Mouse (Mus musculus): ENCODE measurements around the gene Zbtb33.
"Not testable (repeated sequence)": the region's sequence is repeated elsewhere in the genome, so short reads cannot be mapped to it uniquely, and the experiment has no call there.

Zbtb33 gene

DNA sequence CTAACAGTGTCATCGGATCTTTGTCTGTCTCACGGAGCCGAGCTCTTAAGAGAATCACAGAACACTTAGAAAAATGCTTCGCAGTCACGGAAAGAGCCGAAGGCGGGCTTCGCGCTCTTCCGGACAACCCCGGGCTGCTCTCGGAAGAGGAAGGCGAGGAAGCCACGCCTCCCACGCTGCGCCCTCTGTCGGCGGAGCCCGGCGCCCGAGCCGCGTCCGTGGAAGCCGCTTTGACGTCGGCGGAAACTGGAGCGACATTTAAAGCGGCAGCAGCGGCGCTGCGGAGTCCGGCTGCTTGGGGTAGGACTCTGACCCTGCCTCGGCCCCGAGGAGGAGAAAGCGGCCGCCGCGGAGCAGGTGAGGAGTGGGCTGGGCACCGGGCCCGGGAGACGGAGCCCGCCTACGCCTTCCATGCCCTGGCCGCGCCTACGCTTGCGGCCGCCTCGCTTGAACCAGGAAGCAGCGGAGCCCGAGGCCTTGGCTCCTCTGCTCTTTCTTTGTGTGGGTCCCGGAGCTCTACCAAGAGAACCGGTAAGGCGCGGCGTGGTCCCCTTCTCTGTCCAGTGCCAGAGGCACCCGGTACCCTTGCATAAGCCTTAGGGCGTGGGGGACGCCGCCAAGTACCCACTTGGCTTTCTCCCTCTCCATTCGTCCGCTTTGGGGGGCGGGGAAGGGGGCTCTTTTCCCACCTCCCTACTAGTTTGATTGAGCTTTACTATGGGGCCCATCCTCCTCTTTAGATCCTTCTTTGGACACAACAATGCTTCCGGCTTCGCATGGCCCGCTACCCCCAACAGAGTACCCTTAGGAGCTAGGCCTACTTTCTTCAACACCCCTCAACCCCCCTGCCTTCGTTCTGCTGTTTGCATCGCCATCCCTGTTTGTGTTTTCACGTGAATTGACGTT is at the start of gene Zbtb33:
TSS of gene Zbtb33 (plus strand) at position 242 of the 906 bp plus-strand sequence.
- peak; percentile 78 to 81 for DNase-seq (ENCODE audit: low spot score in 2 of 2)

DNA sequence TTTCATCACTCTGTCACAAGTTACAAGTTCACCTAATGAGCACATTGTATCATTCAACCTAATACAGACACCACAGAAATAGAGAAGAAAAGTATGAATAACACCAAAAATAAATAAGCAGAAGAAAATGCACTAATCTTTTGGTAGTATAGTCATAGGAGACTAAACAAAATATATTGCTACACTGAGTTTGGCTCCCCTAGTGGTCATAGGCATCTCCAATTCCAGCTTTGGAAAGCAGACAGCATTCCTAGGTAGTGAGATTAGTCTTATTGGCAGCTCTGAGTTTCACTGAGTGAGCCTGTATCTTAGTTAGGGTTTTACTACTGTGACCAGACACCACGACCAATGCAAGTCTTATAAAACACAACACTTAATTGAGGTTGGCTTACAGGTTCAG is 30.5 kb upstream of the Zbtb33 start:
- no peak for DNase-seq (ENCODE audit: low spot score in 2 of 2)

DNA sequence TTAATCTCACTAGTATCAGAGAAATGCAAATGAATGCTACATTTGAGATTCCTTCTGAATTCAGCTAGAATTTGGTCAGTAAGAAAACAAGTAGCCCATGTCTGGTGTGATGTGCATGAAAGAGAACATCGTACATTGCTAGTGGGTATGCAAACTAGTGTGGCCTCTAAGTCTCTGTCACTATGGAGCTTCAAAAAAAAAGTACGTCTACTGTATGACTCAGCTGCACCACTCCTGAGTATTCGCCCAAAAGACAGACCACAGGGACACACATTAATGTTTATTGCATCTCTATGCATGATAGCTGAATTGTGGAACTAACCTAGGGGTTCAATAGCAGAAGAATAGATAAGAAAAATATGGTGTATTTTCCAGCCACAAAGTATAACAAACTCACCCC is 24.3 kb upstream of the Zbtb33 start:
- DNase-seq (ENCODE audit: low spot score in 2 of 2), result no peak

DNA sequence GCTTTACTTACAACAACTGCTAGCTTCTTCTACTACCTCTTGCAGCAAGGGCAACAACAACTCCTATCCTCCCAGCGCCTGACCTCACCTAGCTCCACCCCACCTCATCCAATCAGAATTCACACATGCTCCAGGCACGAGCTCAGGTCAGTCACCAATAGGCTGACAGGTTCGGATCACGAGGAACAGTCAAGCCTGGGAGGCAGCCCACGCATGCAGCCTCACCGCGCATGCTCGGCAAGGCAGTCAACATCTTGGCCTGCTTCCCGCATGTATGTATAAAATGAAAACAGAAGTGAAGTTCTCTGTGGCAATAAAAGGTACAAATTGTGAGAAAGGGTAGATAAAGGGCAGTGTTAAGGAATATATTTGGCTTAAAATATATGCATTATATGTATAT is 23.5 kb upstream of the Zbtb33 start:
- no peak for DNase-seq (ENCODE audit: low spot score in 2 of 2)

DNA sequence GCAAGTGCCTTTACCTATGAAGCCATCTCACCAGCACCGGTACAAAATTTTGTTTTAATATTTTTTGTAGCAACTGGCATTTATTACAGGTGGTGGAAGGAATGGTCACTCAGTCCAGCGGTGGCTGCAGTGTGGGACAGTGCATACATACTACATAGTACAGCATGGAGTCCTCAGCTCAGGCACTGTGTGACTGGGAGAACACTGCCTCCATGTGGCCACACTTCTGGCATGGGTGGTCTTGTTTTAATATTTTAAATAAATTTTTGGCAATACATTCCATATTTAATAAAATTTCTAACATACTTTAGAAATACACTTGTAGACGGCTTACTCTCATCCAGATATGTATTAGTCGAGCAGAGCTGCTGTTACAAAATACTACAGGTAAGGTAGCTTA is 23.0 kb upstream of the Zbtb33 start:
- no peak for DNase-seq (ENCODE audit: low spot score in 2 of 2)

DNA sequence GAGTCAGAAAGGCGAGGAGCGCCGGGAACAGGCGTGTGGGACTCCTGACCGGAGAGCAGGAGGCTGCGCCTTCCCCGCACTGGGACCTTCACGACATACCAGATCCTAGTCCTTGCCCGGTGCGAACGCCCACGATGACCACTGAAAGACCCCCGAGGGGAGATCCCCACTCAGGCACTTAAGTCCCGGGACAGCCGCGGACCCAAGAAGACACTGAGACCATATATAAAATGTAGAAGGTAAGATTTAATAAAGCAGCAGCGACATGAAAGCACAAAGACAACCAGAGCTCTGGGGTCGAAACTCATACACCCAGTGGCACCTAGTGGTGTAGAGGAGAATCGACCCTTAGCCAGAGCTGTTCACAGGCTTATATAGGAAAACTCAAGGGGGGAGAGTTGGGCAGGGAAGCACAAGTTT is 9.7 kb upstream of the Zbtb33 start:
- DNase-seq (ENCODE audit: low spot score in 2 of 2), result not testable (repeated sequence)

DNA sequence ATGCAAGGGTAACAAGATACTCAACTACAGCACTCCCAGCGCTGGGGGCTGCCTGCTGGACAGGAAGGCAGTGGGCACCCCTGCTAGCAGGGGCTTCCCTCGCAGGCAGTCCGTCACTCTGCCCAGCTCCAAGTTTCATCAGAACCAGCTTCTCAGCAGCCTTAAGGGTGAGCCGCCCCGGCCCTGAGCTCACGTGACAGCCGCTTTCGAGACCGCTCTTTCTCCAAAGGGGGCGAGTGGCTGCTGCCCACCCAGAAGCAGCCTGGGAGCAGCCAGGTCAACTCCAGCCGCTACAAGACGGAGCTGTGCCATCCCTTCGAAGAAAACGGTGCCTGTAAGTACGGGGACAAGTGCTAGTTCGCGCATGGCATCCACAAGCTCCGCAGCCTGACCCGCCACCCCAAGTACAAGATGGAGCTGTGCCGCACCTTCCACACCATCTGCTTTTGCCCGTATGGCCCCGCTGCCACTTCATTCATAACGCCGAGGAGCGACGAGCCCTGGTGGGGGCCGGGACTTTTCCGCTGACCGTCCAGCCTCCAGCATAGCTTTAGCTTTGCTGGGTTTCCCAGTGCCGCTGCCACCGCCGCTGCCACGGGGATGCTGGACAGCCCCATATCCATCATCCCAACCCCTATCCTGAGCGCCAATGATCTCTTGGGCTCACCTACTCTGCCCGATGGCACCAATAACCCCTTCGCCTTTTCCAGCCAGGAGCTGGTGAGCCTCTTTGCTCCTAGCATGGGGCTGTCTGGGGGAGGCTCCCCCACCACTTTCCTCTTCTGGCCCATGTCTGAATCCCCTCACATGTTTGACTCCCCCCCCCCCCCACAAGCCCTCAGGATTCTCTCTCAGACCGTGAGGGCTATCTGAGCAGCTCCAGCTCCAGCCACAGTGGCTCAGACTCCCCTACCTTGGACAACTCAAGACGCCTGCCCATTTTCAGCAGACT is 8.7 kb upstream of the Zbtb33 start:
- DNase-seq (ENCODE audit: low spot score in 2 of 2), result no peak

DNA sequence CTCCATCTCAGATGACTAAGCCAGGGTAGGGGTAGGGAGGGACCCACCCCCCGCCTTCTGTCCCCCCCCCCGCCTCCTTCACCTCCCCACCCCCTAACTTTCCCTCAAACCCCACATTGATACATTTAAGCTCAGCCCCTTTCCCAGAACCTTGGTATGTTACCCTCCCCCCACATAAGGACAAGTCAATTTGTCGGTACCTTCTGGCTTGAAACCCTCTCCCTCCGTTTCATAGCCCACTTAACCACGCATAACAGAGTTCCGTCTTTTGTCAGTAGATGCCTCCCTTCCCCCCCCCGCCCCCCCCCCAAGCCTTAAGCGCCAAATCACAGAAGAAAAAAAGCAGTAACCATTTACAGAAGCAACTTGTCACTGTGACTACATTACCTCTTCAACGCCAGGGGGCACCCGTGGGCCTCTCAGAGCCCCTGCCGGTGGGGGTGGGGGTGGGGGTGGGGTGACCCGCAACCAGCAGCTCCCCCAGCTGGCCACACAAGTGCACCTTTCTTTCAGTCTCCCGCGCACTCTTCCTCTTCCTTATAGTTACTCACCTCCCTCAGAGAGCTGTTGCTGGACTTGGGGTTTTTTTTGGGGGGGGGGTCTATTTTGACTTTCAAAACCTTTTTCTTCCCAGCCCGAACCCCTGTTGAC is 7.9 kb upstream of the Zbtb33 start:
- DNase-seq (ENCODE audit: low spot score in 2 of 2), result no peak

DNA sequence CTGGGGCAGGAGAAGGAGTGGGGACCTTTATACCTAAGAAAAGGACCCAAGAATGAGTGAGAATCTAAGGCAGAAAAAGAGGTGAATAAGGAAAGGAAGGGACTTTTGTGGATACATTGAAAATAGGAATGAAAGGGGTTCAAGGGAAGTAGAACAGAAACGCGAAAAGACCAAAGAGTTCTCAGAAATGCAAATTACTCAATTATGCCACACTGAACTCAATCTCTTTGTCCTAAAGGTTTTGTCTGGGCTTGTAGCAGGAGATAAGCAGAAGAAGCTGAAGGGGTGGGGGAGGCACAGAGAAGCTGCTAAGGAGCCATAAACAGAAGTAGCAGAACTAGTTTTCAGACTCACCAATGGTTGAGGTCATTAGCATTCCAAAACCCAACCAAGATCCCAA is 4.1 kb upstream of the Zbtb33 start:
- DNase-seq (ENCODE audit: low spot score in 2 of 2), result no peak

DNA sequence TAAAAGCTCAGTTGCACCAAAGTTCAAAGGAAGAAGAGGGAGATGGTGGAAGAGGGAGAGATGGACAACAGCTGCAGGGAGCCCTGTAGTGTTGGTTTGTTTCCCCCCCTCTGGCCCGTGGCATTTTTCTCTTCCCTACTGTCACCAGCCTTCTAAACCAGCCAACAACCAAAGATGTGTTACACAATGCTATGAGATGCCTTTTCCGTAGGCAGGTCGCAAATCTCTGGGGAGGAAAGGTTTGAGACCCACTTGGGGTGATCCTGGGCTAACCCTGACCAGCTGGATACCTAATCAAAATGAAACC is 818 bp downstream of the Zbtb33 start:
- no peak for DNase-seq (ENCODE audit: low spot score in 2 of 2)

DNA sequence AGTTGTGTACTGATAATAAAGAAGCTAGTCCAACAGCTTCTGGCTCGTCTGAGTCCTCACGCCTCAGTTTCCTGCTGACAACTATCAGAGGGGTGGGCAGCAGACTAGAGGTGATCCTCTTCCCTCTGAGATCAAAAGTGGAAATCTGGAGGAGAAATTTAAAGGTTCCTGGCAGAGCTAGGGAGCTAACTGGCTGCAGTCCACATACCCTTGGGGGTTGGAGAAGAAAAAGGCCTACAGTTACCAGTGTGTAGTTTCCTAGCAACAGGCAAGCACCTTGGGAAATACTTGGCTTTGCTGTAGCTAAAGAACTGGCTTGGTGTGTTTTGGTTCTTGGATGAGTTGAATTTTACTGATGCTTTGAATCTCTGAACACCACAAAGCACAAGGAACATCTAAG is 12.2 kb downstream of the Zbtb33 start:
- DNase-seq (ENCODE audit: low spot score in 2 of 2), result peak in 1 of 2 experiments; percentile 10

DNA sequence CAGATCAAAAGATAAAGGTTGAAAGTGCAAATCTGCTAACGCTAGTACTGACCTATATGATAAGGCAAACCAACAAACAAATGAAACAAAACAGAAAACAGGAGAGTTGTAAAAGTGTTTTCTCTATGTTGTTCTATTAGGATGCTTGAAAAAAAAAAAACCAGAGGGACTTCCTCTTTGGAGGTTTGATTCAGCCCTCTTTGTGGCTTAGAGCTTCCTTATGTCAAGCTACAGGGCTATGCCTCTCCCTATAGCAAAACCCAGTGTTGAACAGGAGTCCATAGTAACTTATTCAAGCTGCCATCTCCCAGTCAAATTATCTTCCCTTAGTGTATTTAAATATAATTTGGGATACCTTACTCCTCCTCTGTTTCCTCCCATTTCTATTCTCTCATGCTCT is 17.8 kb downstream of the Zbtb33 start:
- DNase-seq (ENCODE audit: low spot score in 2 of 2), result no peak

DNA sequence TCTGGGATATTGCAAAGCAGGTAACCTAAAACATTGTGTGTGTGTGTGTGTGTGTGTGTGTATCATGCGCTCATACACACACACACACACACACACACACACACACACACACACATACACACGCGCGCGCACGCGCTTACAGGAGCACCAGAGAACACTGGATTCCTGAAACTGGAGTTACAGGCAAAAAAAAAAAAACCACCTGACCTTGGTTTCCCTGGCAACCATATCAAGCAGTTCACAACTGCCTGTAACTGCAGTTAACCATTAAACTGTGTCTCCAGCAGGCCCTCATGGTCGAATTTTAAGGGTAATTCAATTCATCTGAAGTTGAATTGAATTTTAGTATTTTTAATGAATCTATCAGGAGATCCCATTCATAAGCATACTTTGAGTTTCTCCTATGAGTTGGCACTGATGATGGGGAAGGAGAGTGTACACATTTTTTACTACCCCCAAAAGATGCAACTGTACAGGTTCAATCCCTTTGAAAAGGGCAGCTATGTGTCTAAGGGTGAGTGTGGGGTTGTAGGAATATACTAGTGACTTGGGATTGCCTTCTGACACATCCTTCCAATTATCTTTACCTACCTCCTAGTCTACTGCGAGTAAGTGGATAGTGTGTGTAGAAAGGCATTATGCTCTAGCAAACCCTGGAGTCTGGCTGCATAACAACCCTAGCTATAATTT is 27.5 kb downstream of the Zbtb33 start:
- DNase-seq (ENCODE audit: low spot score in 2 of 2), result no peak

DNA sequence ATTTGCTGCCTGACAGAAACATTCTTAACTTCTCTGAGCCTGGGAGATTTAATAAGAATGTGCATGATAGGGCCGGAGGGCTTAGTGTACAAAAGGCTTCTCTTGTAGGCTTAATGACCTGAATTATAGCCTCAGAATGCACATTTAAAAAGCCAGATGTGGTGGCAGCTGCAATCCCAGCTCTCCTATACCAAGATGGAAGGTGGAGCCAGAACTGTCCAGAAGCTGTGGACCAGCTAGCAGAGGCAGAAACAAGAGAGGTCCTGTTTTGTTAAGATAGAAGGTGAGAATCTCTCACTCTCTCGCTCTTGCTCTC is 28.0 kb downstream of the Zbtb33 start:
- no peak for DNase-seq (ENCODE audit: low spot score in 2 of 2)

DNA sequence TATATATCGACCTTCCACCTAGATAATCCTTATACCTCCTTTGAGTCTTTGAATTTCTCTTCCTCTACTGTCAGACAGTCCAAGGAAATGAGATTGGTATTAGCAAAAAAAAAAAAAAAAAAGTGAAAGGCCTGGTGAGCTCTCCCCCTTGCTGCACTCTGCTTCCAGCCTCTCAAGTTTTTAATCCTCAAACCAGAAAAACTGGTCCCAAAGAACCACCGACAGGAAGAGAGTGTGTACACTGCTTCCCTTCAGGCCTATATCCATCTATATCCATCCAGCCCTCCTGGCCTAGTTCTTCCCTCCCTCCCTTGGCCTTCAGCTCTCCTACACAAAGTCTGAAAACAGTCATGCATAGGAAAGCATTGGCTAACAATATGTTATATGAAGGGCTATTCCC is 33.2 kb downstream of the Zbtb33 start:
- no peak for DNase-seq (ENCODE audit: low spot score in 2 of 2)

DNA sequence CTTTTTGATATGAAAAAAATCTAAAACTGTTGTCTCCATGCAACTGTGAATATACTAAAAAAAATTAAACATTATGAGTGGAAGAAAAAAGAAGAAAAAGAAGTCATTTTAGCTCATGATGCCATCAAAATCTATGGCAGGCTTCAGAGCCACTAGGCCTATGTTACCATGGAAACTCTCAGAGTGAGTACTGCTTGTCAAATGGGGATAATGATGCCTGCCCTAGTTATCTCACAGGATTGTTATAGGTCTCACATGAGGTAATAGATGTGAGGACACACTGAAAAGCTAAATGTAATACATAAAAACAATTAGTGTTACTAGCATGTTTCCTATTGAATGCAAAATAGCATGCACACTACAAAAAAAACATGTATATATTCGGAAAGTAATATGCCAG is 40.3 kb downstream of the Zbtb33 start:
- DNase-seq (ENCODE audit: low spot score in 2 of 2), result no peak

DNA sequence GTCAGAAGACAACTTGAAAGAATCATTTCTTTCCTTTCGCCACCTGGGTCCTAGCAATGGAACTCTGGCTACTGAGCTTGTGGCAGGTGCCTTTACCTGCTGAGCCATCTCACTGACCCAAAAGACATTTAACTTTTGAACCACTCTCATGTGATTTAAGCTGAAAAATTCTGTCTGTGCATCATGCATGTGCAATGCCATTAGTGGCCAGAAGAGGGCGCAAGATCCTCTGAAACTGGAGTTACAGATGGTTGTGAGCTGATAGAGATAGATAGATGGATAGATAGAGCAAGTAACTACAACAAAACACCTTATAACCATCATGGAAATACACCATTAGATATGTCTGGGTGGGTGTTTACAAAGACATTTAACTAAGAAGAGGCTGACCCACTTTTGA is 48.1 kb downstream of the Zbtb33 start:
- no peak for DNase-seq (ENCODE audit: low spot score in 2 of 2)
